Mouse (Mus musculus) MEL (cell line): ENCODE measurements around the gene Gpr146. TPM values are rescaled to one million over a fixed set of nuclear protein-coding genes. Genes with fewer than 3 reads are reported as not detected.

ENCODE experiments used
- DNase-seq: peaks from one replicate; pipeline ENCODE4 v3.0.0; 2011; ENCODE audit warnings: low read depth, low spot score
- H3K27ac ChIP-seq: 2 replicates; pipeline ENCODE4 v1.5.1; 2012; ENCODE audit warnings: low read depth, mild to moderate bottlenecking, control low read depth, low read length, moderate library complexity; ENCODE audit not compliant: control insufficient read depth
- H3K27me3 ChIP-seq, 2 experiments: fragments of 150-350 bp in 1 of 2; sonication (generic) in 1 of 2; 2 replicates each; pipeline ENCODE4 v1.6.1; 2012; ENCODE audit warnings: low read length in 2 of 2, mild to moderate bottlenecking in 2 of 2, improper control_type of control experiment in 1 of 2, moderate library complexity in 1 of 2; ENCODE audit not compliant: insufficient read depth in 2 of 2, control insufficient read depth in 1 of 2
- H3K36me3 ChIP-seq, 2 experiments: 2 replicates each; pipeline ENCODE4 v1.6.1; 2012 to 2014; ENCODE audit warnings: low read length in 2 of 2, improper control_type of control experiment in 1 of 2, inconsistent platforms in 1 of 2, mild to moderate bottlenecking in 1 of 2; ENCODE audit not compliant: insufficient read depth in 2 of 2, control insufficient read depth in 1 of 2
- H3K4me1 ChIP-seq, 2 experiments: fragments of 150-350 bp in 1 of 2; sonication (generic) in 1 of 2; 2 replicates each; pipeline ENCODE4 v1.6.1; 2012; ENCODE audit warnings: low read length in 2 of 2, improper control_type of control experiment in 1 of 2, mild to moderate bottlenecking in 1 of 2; ENCODE audit not compliant: insufficient read depth in 2 of 2, control insufficient read depth in 1 of 2
- H3K4me3 ChIP-seq, 2 experiments: fragments of 150-350 bp in 1 of 2; sonication (generic) in 1 of 2; 2 replicates each; pipeline ENCODE4 v1.5.1; 2012; ENCODE audit warnings: low read depth in 2 of 2, low read length in 2 of 2, mild to moderate bottlenecking in 2 of 2, moderate library complexity in 2 of 2, control low read depth in 1 of 2, improper control_type of control experiment in 1 of 2; ENCODE audit not compliant: control insufficient read depth in 1 of 2, insufficient read depth in 1 of 2
- H3K79me2 ChIP-seq: 2 replicates; pipeline ENCODE4 v1.6.1; 2012; ENCODE audit warnings: mild to moderate bottlenecking, low read length, moderate library complexity; ENCODE audit not compliant: control insufficient read depth, poor library complexity, insufficient read depth
- H3K9ac ChIP-seq: 2 replicates; pipeline ENCODE4 v1.6.1; 2012; ENCODE audit warnings: low read depth, mild to moderate bottlenecking, control low read depth, low read length, moderate library complexity; ENCODE audit not compliant: control insufficient read depth, poor library complexity, severe bottlenecking
- H3K9me3 ChIP-seq: fragments of 150-350 bp; sonication (generic); replicated peaks from 2 replicates; pipeline ENCODE4 v1.6.1; 2012; ENCODE audit warnings: mild to moderate bottlenecking, low read length, improper control_type of control experiment, moderate library complexity; ENCODE audit not compliant: insufficient read depth
- BHLHE40 ChIP-seq: IDR thresholded peaks from 2 replicates; pipeline ENCODE4 v1.6.1; 2012; ENCODE audit warnings: low read depth, mild to moderate bottlenecking, inconsistent platforms, low read length, improper control_type of control experiment, borderline replicate concordance
- CHD1 ChIP-seq: IDR thresholded peaks from 2 replicates; pipeline ENCODE4 v1.6.1; 2012; ENCODE audit warnings: low read depth, mild to moderate bottlenecking, inconsistent platforms, low read length, improper control_type of control experiment
- CHD2 ChIP-seq: IDR thresholded peaks from 2 replicates; pipeline ENCODE4 v1.6.1; 2011; ENCODE audit warnings: low read length, improper control_type of control experiment
- GABPA ChIP-seq: IDR thresholded peaks from 2 replicates; pipeline ENCODE4 v1.6.1; 2012; ENCODE audit warnings: low read depth, mild to moderate bottlenecking, inconsistent platforms, low read length, improper control_type of control experiment, moderate library complexity
- JUND ChIP-seq: IDR thresholded peaks from 2 replicates; pipeline ENCODE4 v1.6.1; 2011; ENCODE audit warnings: low read depth, mild to moderate bottlenecking, improper control_type of control experiment, low read length
- KAT2A ChIP-seq: conservative IDR thresholded peaks from 2 replicates; pipeline ENCODE4 v1.6.1; 2012; ENCODE audit warnings: low read depth, low read length, improper control_type of control experiment, inconsistent platforms
- MAFK ChIP-seq: IDR thresholded peaks from 2 replicates; pipeline ENCODE4 v1.6.1; 2011; ENCODE audit warnings: low read depth, mild to moderate bottlenecking, low read length, improper control_type of control experiment, borderline replicate concordance
- MAZ ChIP-seq: IDR thresholded peaks from 2 replicates; pipeline ENCODE4 v1.6.1; 2012; ENCODE audit warnings: low read depth, mild to moderate bottlenecking, inconsistent platforms, low read length, improper control_type of control experiment
- MYB ChIP-seq: IDR thresholded peaks from 2 replicates; pipeline ENCODE4 v1.6.1; 2011; ENCODE audit warnings: mild to moderate bottlenecking, low read depth, low read length, improper control_type of control experiment
- MYC ChIP-seq: IDR thresholded peaks from 2 replicates; pipeline ENCODE4 v1.6.1; 2011; ENCODE audit warnings: low read depth, mild to moderate bottlenecking, low read length, improper control_type of control experiment, moderate library complexity
- NELFE ChIP-seq: IDR thresholded peaks from 2 replicates; pipeline ENCODE4 v1.6.1; 2011; ENCODE audit warnings: low read depth, low read length, improper control_type of control experiment
- NRF1 ChIP-seq: IDR thresholded peaks from 2 replicates; pipeline ENCODE4 v1.6.1; 2014; ENCODE audit warnings: low read depth, mild to moderate bottlenecking, inconsistent platforms, low read length, improper control_type of control experiment, moderate library complexity; ENCODE audit not compliant: poor library complexity, insufficient read depth, severe bottlenecking
- RCOR1 ChIP-seq: IDR thresholded peaks from 2 replicates; pipeline ENCODE4 v1.6.1; 2012; ENCODE audit warnings: low read depth, mild to moderate bottlenecking, inconsistent platforms, low read length, improper control_type of control experiment
- SIN3A ChIP-seq: IDR thresholded peaks from 2 replicates; pipeline ENCODE4 v1.6.1; 2012; ENCODE audit warnings: low read length, improper control_type of control experiment, inconsistent platforms
- TAL1 ChIP-seq: IDR thresholded peaks from 2 replicates; pipeline ENCODE4 v1.6.1; 2012; ENCODE audit warnings: mild to moderate bottlenecking, inconsistent platforms, low read length, moderate library complexity, mixed read lengths
- TBP ChIP-seq: IDR thresholded peaks from 2 replicates; pipeline ENCODE4 v1.8.0; 2011; ENCODE audit warnings: low read depth, low read length, improper control_type of control experiment
- USF1 ChIP-seq: IDR thresholded peaks from 2 replicates; pipeline ENCODE4 v1.6.1; 2014; ENCODE audit warnings: low read depth, mild to moderate bottlenecking, inconsistent platforms, low read length, improper control_type of control experiment, moderate library complexity
- USF2 ChIP-seq, 2 experiments: IDR thresholded peaks; 2 replicates each; pipeline ENCODE4 v1.6.1; 2011 to 2012; ENCODE audit warnings: improper control_type of control experiment in 2 of 2, low read length in 2 of 2, borderline replicate concordance in 1 of 2, inconsistent platforms in 1 of 2, low read depth in 1 of 2, mild to moderate bottlenecking in 1 of 2; ENCODE audit not compliant: insufficient read depth in 1 of 2
- ZC3H11A ChIP-seq: IDR thresholded peaks from 2 replicates; pipeline ENCODE4 v1.6.1; 2012; ENCODE audit warnings: low read depth, mild to moderate bottlenecking, inconsistent platforms, low read length, improper control_type of control experiment
- ZMIZ1 ChIP-seq: IDR thresholded peaks from 2 replicates; pipeline ENCODE4 v1.6.1; 2012; ENCODE audit warnings: low read depth, mild to moderate bottlenecking, inconsistent platforms, low read length, improper control_type of control experiment, moderate library complexity
- ZNF384 ChIP-seq: IDR thresholded peaks from 2 replicates; pipeline ENCODE4 v1.6.1; 2012; ENCODE audit warnings: low read depth, mild to moderate bottlenecking, inconsistent platforms, low read length, improper control_type of control experiment
- polyA plus RNA-seq, 2 experiments: library from polyadenylated mRNA; stranded (reverse) in 1 of 2; unstranded in 1 of 2; fragments of >175 nt in 1 of 2; fragments of >200 nt in 1 of 2; gene quantifications; 2 replicates each; pipeline versions ENCODE4 v1.2.1 to v1.2.4; 2012; ENCODE audit warnings: low replicate concordance in 2 of 2, low read depth in 1 of 2; ENCODE audit not compliant: insufficient read length in 2 of 2, insufficient read depth in 1 of 2, missing spikeins in 1 of 2
- total RNA-seq: library from RNA; depleted of rRNA; stranded (reverse); fragments of 300-350 nt; gene quantifications from 2 replicates; pipeline ENCODE4 v1.2.3, GENCODE M21; 2012

Gpr146 gene
- total and polyA plus RNA-seq, 3 experiments = 0.92 to 4.5 TPM; not detected in 1

- TF ChIP-seq USF1 (peak; percentile 53; the same call in 1 of the 2 replicates), JUND (no peak), TAL1 (peak; percentile 75)
Observed at GRCm38 (mm10) chr5:139382760-139383159, 5.3 kb downstream of the Gpr146 start (continued).

DNA sequence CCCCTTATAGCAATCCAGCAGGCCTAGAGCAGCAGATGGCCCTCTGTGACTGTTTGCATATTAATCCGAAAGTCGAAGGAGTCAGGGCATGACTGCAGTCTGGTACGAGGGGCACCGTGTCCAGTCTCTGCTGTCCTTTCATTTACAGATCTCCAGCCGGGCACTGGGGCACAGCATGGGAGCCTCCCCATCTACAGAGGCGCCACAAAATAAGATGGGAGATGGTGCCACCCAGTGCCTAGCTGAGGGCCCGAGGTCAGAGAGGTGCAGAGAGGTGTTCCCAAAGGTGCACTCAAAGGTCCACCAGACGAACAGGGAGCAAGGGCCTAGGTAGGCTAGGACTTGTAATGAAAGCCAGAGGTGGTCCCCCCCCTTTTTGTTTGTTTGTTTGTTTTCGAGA lies 5.7 kb downstream of the Gpr146 start:
- no peak for DNase-seq
- TF ChIP-seq MAZ (peak; percentile 15; the same call in 1 of the 2 replicates), NELFE (no peak)
- peak overlapping the region; percentile 65 for H3K9ac ChIP-seq
- H3K4me3 ChIP-seq = peak overlapping the region; percentile 16 to 27; a peak in 2 of 4 replicates
- peaks cover 16% of the 10 kb centered on the region for H3K79me2 ChIP-seq
- peaks cover 25 to 48% of the 10 kb centered on the region in 2 experiments for H3K4me1 ChIP-seq
- peak overlapping the region; percentile 98 for H3K27ac ChIP-seq
- H3K9me3 ChIP-seq = no peaks in the 10 kb centered on the region
- no peaks in the 10 kb centered on the region for H3K27me3 ChIP-seq
- peaks cover 0 to 43% of the 10 kb centered on the region in 2 experiments; a peak in 2 of 4 replicates for H3K36me3 ChIP-seq

DNA sequence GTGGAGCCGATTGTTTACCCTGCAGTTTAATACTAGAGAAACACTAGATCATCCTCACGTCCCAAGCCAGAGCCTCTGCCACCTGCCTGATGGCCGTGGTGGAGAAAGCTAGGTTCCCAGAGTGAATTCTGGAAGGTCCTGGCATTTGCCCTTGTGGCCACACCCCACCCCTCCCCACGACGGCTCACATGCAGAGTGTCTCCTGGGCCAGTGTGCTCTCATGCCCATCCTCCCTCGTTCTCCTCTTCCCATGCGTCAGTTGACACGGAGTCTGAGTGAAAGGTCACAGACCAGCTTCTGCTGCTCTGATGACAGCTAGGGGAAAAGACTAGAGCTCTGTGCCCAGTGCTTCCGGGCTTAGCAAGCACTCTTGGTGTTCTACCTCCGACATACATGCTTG lies 7.0 kb downstream of the Gpr146 start:
- Histone ChIP-seq H3K4me1 (peaks cover 32 to 56% of the 10 kb centered on the region in 2 experiments), H3K27me3 (no peaks in the 10 kb centered on the region)

GRCm38 (mm10) chr5:139386047-139386446 lies 8.6 kb downstream of the Gpr146 start:
- Histone ChIP-seq H3K9me3 (no peaks in the 10 kb centered on the region), H3K27ac (no peak overlapping the region), H3K4me3 (no peak overlapping the region), H3K4me1 (peaks cover 37 to 58% of the 10 kb centered on the region in 2 experiments), H3K9ac (no peak overlapping the region), H3K79me2 (peaks cover 13% of the 10 kb centered on the region), H3K27me3 (no peaks in the 10 kb centered on the region), H3K36me3 (peaks cover 0 to 45% of the 10 kb centered on the region in 2 experiments; a peak in 2 of 4 replicates)
- no peak for TF ChIP-seq USF1
- no peak for TF ChIP-seq CHD2
- TF ChIP-seq MYC = no peak
- TF ChIP-seq BHLHE40 = no peak
- TF ChIP-seq TAL1 = no peak
- no peak for TF ChIP-seq MYB
- no peak for TF ChIP-seq NELFE
- TF ChIP-seq MAFK = no peak
- no peak for TF ChIP-seq RCOR1
- no peak for TF ChIP-seq KAT2A
- TF ChIP-seq ZMIZ1 = no peak
- no peak for DNase-seq

More for the DNA sequence above, 7.0 kb downstream of the Gpr146 start:
- H3K9me3 ChIP-seq = no peaks in the 10 kb centered on the region
- no peak overlapping the region for H3K27ac ChIP-seq
- no peak overlapping the region for H3K4me3 ChIP-seq
- H3K36me3 ChIP-seq = peaks cover 0 to 44% of the 10 kb centered on the region in 2 experiments; a peak in 2 of 4 replicates
- peaks cover 16% of the 10 kb centered on the region for H3K79me2 ChIP-seq
- DNase-seq = no peak
- no peak overlapping the region for H3K9ac ChIP-seq
- TF ChIP-seq ZC3H11A (no peak), TBP (no peak), GABPA (no peak), CHD1 (no peak), TAL1 (no peak), ZNF384 (no peak), SIN3A (no peak), NRF1 (no peak), USF1 (no peak), USF2 (IDR thresholded peaks at IDR 0.05; ENCODE audit: borderline replicate concordance in 1 of 2, insufficient read depth in 1 of 2, low read depth in 1 of 2, low read length in 2 of 2) (no peak)
